In the genomic region with DNA sequence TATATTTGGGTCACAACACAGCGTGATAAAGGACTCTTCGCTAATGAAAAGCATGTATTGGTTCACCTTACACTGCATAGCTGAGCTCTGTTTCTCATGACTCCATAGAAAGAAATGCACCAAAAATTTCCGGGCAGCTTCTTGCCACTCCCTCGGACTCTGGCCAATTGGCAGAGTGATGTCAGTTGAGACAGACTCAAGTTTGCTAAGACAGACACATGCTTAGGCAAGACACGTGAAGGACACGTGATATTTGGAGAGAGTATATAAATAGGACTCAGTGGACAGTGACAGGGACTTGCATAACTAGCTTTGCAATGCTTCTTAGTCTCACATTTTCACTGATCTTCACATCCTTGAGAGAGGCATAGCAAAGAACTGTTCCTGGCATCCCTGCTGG, we compare ENCODE assay signal across 10 mouse cellular contexts. TPM values are rescaled to one million over a fixed set of nuclear protein-coding genes. Genes with fewer than 3 reads are reported as not detected.
DNase-seq lines count a peak whose midpoint lies in the region; ATAC-seq and TF ChIP-seq lines count a peak whose summit lies in the region.
"Had no signal": no experiment of that assay in that cellular context is flagged by ENCODE, and none has a peak within 500 bp of the region (broad histone marks: within the 10 kb centered on the region; RNA-seq: fewer than 3 reads in every experiment).

No protein-coding gene starts in this region.

- no peaks in the 10 kb centered on the region for H3K9me3 ChIP-seq in kidney, embryonic 14.5 days (ENCODE audit: control insufficient read depth, low read length)
- H3K9me3 ChIP-seq: G1E had no signal

- TF ChIP-seq CTCF in kidney, adult 2 months (conservative IDR thresholded peaks at IDR 0.05; ENCODE audit: insufficient read depth, insufficient read length, low read depth, low read length): no peak
- no peak for TF ChIP-seq CTCF in Patski (IDR thresholded peaks at IDR 0.05)

- H3K4me1 ChIP-seq in kidney, adult 2 months (ENCODE audit: control insufficient read depth, insufficient read depth, low read length): no peaks in the 10 kb centered on the region
- no peaks in the 10 kb centered on the region for H3K4me1 ChIP-seq in kidney, embryonic 14.5 days (ENCODE audit: control insufficient read depth, insufficient read depth, low read length)

- DNase-seq in kidney, adult 2 months: peak; percentile 26
- DNase-seq in Patski (ENCODE audit: low read depth, low spot score) (peak; percentile 69), MN1 (ENCODE audit: low spot score) (no peak)
- DNase-seq in cerebellum, adult 9-10 months: peak; percentile 72
- DNase-seq in heart, postnatal 4 days: peak; percentile 18
- DNase-seq in testis, postnatal 14 days (ENCODE audit: low spot score): no peak

- ATAC-seq in kidney, embryonic 14.5 days (ENCODE audit: low FRiP score, low TSS enrichment): no peak
- peak; percentile 86 for ATAC-seq in Patski
- no peak for ATAC-seq in CD4-positive, CD25-positive, alpha-beta regulatory T cell, adult 4 months
- ATAC-seq: hindbrain, embryonic 16.5 days had no signal

- no peak overlapping the region for H3K4me2 ChIP-seq in kidney, embryonic 14.5 days (replicated peaks; ENCODE audit: low read depth, low read length)

- POLR2A ChIA-PET in Patski (lab: Charles Lee): no interaction called here

- no peak overlapping the region for H3K4me3 ChIP-seq in kidney, adult 2 months (ENCODE audit: insufficient read depth, low read depth, low read length)
- H3K4me3 ChIP-seq in kidney, embryonic 14.5 days (ENCODE audit: low read length): no peak overlapping the region

- WGBS in kidney, adult 2 months: 87% methylated on average over 6 of the region's 6 CpGs
- 81% methylated on average over 6 of the region's 6 CpGs for WGBS in kidney, embryonic 14.5 days

- H3K9ac ChIP-seq in kidney, embryonic 14.5 days (ENCODE audit: low read depth, low read length): no peak overlapping the region

- H3K27ac ChIP-seq in kidney, adult 2 months (ENCODE audit: insufficient read depth, low read depth, low read length): no peak overlapping the region
- no peak overlapping the region for H3K27ac ChIP-seq in kidney, embryonic 14.5 days (ENCODE audit: low read depth, low read length)

- in situ Hi-C loops in Patski (cut with MboI; ENCODE audit: low pct_unique_long_range_greater_than_20kb): no loop called here

- CTCF ChIA-PET in Patski (lab: Charles Lee): no interaction called here

- no peaks in the 10 kb centered on the region for H3K27me3 ChIP-seq in kidney, adult 2 months (replicated peaks; ENCODE audit: control insufficient read depth, insufficient read depth, low read length)
- no peaks in the 10 kb centered on the region for H3K27me3 ChIP-seq in kidney, embryonic 14.5 days (ENCODE audit: control insufficient read depth, insufficient read depth, low read length)
- no peaks in the 10 kb centered on the region for H3K27me3 ChIP-seq in Patski

- no peak for TF ChIP-seq POLR2A in kidney, adult 2 months (IDR thresholded peaks at IDR 0.05; ENCODE audit: low read depth, low read length)

- no peaks in the 10 kb centered on the region for H3K36me3 ChIP-seq in kidney, adult 2 months (ENCODE audit: control insufficient read depth, insufficient read depth, low read length)
- no peaks in the 10 kb centered on the region for H3K36me3 ChIP-seq in kidney, embryonic 14.5 days (ENCODE audit: control insufficient read depth, insufficient read depth, low read length)
- H3K36me3 ChIP-seq: G1E had no signal

RNA-seq across cellular contexts. Expression of a gene that starts 20.1 kb away (rescaled TPM):
- polyA plus RNA-seq in kidney, adult 2 months (2012; rRNA removed): 3.8 and 4.0 TPM in 2 replicates
- polyA plus RNA-seq in kidney, embryonic 14.5 days (2014; fragmentation: Nextera tagmentation; extraction: Ambion mirVana): 1.7 and 2.1 TPM in 2 replicates
- 0.95 TPM for polyA plus RNA-seq in Patski (2021)
- 1 to 10 TPM; 2.8 to 3.0 TPM for total RNA-seq in heart, postnatal 4 days (2021)
- 10 to 100 TPM; 56.1 to 73.3 TPM for polyA plus RNA-seq in CD4-positive, CD25-positive, alpha-beta regulatory T cell, adult 4 months (2017; shearing (Covaris generic))
- polyA plus RNA-seq: G1E had no signal

RNA-seq across cellular contexts. Expression of a gene that starts 47.2 kb away (rescaled TPM):
- 36.0 and 41.0 TPM in 2 replicates for polyA plus RNA-seq in kidney, adult 2 months (2012; rRNA removed)
- polyA plus RNA-seq in kidney, embryonic 14.5 days (2014; fragmentation: Nextera tagmentation; extraction: Ambion mirVana): 15.8 and 33.2 TPM in 2 replicates
- polyA plus RNA-seq in Patski (2021): 26.4 TPM
- total RNA-seq in heart, postnatal 4 days (2021): 10 to 100 TPM; 15.5 to 15.6 TPM
- polyA plus RNA-seq in CD4-positive, CD25-positive, alpha-beta regulatory T cell, adult 4 months (2017; shearing (Covaris generic)): 10 to 100 TPM; 15.2 to 26.6 TPM

RNA-seq across cellular contexts. Expression of a gene that starts 47.8 kb away (rescaled TPM):
- polyA plus RNA-seq in kidney, adult 2 months (2012; rRNA removed): 7.3 and 8.3 TPM in 2 replicates
- 25.0 and 26.2 TPM in 2 replicates for polyA plus RNA-seq in kidney, embryonic 14.5 days (2014; fragmentation: Nextera tagmentation; extraction: Ambion mirVana)
- polyA plus RNA-seq in Patski (2021): 37.7 TPM
- total RNA-seq in heart, postnatal 4 days (2021): 10 to 100 TPM; 11.7 to 11.8 TPM
- 10 to 100 TPM; 32.5 to 39.8 TPM for polyA plus RNA-seq in CD4-positive, CD25-positive, alpha-beta regulatory T cell, adult 4 months (2017; shearing (Covaris generic))

RNA-seq across cellular contexts. Expression of a gene that starts 47.9 kb away (rescaled TPM):
- 19.5 and 20.7 TPM in 2 replicates for polyA plus RNA-seq in kidney, adult 2 months (2012; rRNA removed)
- polyA plus RNA-seq in kidney, embryonic 14.5 days (2014; fragmentation: Nextera tagmentation; extraction: Ambion mirVana): 7.0 and 10.2 TPM in 2 replicates
- polyA plus RNA-seq in Patski (2021): 13.1 TPM
- total RNA-seq in heart, postnatal 4 days (2021): 1 to 10 TPM; 5.8 to 6.9 TPM
- 10 to 100 TPM; 10.3 to 11.6 TPM for polyA plus RNA-seq in CD4-positive, CD25-positive, alpha-beta regulatory T cell, adult 4 months (2017; shearing (Covaris generic))

Comparison
In these comparisons a context has a peak if more than half of its experiments do, and no peak if none do; other contexts are left out.
1. DNase-seq: peak in kidney, adult 2 months (single experiment), Patski (single experiment), cerebellum, adult 9-10 months (single experiment) and heart, postnatal 4 days (single experiment); none in testis, postnatal 14 days (single experiment) and MN1 (single experiment).
2. RNA of a gene that starts 20.1 kb away (polyA plus RNA-seq): 56.1 to 73.3 TPM in CD4-positive, CD25-positive, alpha-beta regulatory T cell, adult 4 months; 3.8 to 4.0 TPM in kidney, adult 2 months, 1.7 to 2.1 TPM in kidney, embryonic 14.5 days and 0.95 TPM in Patski (single experiment); every median in the first group is over 10 times any median in the second.